Mouse (Mus musculus): ENCODE data around the gene Ubp1.
A peak's percentile ranks its signal among the peaks of the same experiment; 100 is the strongest.

Gene Ubp1

DNA sequence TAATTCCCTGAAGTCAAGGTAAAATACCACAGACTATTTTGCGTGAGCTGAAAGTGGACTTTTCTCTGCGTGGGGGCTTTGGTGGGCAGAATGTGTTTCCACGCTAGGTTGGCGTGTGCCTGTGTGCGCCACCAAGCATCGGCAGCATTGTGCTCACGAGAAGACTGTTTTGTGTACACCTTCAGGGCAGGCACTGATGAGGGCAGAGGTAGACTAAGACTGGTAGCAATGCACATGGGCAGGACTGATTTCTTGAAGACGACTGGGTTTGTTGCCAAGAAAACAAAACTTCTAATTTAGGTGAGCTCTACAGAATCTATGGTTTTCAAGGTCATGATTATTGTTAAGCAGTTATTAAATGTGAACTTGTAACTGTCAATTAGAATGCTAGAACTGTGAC, 38.7 kb downstream of the Ubp1 start:
- DNase-seq: no peak

DNA sequence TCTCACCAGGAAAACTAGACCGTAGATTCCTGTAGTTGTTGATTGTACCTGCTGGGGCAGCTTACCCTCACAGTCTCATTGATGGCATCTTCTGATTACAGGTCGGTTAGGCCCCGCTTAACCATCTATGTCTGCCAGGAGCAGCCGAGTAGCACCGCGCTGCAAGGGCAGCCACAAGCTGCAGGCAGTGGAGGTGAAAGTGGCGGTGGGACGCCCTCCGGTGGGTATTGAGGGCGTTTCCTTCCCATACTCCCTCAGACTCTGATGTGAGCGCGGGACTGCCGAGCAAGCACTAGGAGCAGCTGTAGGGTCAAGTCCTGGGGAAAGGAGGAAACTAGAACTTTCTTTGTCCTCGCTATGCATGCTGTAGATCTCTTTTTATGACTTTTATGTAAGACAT, 39.3 kb downstream of the Ubp1 start:
- DNase-seq: peak; percentile 30 to 48

DNA sequence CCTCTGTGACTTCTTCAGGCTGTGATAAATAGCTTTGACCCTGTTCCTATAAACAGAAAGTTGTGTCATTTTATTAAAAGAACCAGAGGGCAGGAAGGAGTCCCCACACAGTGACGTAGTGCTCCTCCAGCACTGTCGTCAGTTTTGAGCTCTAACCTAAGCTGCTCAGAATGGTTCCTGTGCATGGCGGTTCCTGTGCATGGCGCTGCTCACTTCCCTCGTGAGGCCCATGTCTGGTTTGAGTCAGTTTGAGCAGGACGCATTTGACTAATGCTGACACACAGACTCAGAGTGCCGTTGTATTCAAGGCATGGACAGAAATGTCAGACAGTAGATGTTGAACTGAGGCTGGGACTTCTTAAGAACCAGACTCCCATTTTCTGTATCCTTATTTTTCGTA, 40.9 kb downstream of the Ubp1 start:
- DNase-seq: no peak

DNA sequence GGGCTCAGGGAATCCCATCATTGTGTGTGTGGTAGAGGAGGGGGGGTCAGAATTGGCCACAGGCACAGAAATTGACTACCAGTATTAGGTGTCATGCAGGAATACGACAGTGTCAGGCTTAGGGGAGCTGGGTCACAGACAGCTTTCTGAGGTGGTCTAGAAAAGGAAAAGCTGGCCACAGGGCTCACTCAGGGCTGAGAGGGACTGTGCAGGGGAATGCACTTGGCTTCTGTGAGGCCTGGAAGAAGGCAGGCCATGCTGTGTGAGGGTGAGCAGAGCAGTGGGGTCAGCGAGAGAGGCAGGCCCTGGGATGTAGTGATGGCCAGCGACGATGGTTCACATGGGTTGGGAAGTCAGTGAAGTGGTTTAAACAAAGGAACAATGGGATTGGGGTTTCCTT, 43.1 kb downstream of the Ubp1 start:
- no peak for DNase-seq

DNA sequence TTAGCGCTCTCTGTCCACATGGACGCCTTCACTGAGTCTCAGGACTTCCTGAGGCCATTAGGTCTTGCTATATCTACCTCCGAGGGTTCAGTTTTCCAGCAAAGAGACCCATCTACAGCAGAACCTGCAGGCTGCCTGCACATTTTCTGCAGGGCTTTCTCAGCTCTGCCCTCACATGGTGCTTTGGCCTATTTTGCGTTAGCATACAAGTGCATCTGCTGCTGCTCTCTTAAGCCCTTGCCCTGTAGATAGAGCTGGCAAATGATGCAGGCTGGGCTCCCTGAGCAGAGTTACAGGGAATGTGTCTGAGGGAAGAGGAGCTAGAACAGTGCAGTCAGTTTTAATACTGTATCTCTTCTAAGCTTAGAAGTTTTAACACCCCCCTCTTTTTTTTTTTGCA, 44.2 kb downstream of the Ubp1 start:
- no peak for DNase-seq

DNA sequence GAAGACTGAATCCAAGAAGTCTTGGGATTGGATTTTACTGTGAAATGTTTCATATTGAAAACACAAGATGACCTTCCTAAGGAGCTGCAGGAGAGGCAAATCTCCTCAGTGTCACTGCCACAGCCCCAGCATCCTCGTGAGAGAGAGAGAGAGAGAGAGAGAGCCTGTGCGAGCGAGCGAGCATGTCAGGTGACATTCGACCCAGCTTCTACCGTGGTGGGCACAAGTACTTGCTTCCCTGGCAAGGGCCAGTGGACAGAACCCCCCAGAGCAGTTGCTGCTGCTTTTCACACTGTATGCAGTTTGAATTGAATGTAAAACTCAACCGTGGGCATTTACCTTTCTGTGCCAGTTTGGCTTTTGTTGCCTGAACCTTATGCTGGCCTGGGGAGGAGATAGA, 44.7 kb downstream of the Ubp1 start:
- DNase-seq: no peak

DNA sequence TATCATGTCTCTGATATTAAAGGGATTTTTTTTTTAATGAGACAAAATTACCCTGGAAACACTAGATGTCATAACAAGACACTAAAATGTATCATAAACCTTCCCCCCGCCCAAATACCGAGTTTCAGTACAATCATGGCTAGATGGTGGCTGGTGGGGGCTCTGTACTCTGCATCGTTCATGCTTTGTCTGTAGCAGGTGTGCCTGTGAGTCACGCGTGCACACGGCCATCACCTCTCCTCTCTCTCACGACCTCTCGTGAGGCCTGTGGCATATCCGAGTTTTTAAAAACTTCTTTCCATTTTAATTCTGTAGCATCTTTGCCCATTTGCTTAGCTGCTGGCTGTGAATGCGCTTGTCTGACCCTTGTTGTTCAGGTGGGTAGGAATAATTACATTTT, 45.5 kb downstream of the Ubp1 start:
- no peak for DNase-seq

DNA sequence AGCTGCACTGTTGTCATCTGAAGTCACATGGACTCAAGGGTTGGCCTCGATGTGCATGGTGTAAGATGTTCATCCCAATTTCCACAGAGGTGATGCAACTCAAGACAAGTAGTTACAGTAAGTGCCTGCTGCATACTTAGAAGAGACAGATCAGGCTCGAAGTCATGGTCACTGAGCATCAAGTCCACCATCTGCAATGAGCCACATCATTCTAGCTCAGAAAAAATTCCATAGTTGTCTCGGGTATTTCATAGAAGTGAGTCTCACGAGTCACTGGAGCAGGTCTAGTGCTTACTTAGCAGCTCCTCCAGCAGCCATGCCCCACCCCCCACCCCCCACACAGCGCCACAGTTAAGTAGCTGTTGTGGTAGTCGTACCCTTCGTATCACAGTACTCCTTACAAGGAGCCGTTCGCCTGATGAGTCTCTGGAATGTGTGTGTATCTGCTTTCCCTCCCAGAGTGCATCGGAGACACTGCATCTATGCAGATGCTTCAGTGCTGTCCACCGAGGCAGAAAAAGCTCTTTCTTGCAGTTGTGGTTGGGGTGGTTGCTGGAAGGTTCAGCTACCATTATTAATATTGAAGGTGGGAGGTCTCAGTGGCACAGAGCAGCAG, 46.6 kb downstream of the Ubp1 start:
- DNase-seq: no peak

DNA sequence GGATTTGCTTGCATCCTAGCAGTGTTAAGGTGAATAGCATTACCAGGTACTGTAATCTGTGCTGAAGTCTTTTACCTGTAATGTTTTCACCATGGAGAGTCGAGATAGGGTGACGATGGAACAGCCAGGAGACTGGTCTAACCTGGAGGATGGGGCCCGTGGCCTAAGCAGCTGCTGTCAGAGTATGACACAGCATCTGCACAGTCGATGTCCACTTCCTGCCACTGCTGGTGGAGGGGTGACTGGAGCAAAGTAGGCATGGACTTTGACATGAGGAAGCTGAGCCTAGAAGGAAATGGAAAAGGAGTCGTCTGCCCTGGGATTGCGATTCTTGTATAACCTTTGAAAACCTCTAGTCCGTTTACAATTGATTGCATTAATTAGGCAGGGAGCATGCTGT, 47.9 kb downstream of the Ubp1 start:
- no peak for DNase-seq

DNA sequence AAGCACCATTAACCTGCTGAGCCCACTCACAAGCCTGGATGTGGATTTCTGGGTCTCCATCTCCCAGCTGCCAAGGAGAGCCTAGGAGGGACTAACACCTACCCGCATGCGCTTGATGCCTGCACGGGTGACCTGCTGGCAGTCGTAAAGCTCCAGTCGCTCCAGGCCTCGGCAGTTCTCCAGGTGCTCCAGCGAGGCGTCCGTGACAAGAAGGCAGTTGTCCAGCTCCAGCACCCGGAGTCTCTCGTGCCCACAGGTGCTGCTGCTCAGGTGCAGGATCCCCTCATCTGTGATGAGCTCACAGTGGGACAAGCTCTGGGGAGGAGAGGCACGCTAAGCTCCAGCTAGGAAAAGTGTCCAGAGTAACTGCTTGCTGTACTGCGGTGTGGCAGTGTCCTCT, 48.6 kb downstream of the Ubp1 start:
- DNase-seq: peak; percentile 34 to 59

DNA sequence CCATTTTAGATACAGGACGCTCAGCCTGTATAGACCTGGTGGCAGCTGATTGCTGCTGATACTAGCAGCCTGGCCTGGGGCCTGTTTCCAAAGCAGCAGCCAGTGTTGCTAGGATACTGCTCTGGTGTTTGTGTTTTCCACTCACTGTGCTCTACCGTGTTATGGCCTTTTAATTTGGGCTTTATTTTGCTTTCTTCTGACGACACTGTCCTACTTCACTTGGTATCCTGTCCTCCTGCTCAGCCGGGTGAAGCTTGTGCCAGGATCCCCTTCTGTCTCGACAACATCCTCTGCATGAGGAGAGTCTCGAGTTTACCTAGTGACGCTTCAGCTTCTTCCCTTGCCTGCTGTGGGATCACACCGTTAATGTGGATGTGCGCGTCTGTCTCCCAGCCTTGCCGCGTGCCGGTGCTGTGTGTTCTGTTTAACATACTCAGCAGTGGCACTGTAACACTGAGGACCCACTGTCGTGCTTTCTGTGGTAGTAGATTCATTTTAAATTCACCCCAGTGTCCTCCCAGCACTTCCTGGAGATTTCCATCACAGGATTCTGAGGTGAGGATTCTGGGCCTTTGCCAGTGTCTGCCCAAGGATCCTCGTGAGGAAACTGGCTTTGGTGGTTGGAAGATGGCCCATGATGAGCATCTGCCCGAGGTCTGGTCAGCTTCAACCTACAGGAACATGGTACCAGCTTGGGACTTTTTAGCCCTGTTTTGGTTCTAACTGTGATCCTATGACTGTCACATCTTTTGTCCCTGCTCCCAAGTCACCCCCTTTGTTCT, 50.6 kb downstream of the Ubp1 start:
- peak in 1 of 2 experiments; percentile 26 for DNase-seq

DNA sequence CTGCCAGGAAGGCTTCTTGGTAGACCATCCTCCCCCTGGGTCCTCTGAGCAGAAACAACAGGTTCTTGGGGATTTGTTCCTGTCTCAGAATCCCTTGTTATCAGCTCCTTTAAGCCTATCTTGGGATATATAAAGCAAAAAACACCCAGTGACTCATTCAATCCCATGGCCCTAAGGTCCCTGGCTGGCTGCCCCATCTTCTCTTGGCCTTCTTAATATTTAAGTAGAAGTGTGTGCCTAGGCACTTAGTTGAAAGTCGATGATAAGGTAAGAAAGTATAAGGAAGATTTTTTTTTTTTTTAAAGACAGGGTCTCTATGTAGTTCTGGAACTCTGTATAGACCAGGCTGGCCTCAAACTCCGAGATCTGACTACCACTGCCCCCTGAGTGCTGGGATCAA, 51.7 kb downstream of the Ubp1 start:
- no peak for DNase-seq

DNA sequence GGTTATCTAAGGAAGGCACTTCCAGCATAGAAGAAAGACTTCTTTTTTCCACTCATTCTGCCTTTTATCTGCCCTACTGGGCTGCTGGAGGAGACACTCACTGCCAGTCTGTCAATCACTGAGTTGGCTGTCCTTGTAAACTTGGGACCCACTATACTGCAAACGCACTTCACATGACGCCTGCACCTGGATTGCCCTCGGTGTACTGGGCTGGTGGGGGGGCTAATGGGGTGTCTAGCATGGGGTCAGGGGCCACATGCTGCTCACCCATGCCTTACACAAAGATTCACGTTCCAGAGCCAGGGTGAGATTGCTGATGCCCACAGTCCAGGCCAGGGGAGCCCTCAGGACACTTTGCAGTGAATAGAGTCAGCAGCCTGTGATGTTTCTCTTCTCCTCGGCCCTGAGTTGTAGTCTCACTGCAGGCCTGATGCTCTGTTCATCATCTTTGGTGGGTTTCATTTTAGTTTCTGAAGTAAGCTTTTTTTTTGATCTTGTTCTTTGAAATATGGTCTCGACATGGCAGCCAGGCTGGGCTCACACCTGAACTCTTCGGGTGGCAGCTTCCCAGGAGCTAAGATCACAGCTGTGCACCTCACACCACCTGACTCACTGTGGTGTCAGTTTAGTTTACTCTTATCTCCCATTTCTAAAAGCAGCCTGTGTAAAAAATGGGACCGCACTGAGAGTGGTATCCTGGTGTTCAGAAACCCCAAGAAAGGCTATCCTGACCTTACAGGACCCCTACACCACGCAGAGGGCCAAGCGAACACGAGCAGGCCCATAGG, 52.3 kb downstream of the Ubp1 start:
- no peak for DNase-seq

DNA sequence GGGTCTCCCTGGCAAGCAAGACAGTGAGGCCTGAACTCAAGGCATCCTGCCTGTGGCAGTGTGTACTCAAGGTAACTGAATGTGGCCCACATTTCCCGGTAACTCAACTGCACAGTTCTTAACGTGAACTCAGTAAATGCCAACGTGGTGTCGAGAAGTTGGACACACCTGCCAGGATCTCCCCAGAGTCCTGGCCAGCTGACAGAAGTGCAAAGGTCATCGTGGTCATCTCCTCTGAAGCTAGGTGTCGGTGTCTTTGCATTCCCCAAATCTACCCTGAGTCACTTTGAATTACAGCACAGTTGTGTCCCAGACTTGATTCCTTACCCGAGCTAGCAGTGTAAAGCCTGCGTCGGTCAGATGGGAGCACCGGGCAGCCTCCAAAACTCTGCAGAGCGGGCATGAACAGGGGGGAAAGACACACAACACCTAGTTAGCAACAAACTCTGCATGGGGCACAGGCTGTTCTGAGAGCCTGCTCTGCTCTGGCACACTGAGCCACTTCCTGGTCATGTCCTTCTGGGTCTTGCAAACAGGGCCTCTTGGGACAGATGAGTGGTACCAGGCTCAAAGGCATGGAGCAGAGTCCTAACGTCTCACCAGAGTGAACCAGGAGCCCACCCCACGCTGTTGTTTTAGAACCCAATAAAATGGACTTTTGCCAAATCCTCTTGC, 54.3 kb downstream of the Ubp1 start:
- DNase-seq: peak in 1 of 2 experiments; percentile 41

DNA sequence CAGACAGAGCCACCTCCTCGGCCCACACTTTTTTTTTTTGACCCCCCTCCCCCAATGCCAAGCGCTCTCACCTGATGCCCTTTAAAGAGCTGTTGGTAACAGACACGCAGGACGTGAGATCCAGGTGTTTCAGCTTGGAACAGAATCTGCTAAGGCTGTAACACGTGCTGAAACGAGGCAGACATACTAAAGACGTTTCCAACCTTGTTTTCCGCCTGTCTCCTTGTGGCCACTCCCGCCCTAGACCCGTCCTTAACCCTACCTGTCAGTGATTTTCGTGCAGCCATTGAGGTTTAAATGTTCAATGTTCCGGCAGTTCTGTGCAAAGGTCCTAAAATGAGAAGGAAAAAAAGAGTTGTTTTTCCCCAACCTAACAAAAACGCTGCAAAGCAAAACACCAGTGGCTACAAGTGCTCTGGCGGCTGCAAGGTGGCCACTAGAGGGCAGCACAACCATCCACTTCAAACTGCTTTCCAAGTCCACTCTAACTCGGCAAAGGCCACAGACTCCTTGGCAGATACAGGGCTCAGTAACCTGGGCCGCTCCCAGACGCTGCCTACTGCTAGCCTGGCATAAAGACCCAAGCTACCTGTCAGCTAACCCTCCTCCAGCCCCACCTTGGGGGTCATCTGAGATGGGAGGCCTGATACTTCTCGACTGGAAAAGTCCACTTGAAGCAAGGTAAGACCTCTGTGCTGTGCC, 60.0 kb downstream of the Ubp1 start:
- DNase-seq: peak; percentile 92 to 93

DNA sequence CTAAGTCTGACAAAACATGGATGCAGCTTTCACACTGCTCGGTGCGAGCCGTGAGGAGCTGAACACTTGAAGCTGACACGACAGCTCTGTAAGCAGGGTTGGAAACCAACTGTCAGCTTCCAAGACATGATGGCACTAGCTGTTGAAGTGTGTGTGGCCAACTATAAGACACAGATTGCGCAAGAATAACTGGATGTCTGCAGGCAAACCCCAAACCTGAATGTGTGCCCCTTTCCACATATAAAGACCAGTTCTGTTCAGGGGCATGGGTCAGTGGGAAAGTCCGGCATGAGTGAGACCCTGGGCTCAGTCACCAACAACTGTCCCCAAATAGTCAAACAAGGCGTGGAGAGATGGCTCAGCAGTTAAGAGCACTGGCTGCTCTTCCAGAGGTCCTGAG, 62.1 kb downstream of the Ubp1 start:
- DNase-seq: no peak

DNA sequence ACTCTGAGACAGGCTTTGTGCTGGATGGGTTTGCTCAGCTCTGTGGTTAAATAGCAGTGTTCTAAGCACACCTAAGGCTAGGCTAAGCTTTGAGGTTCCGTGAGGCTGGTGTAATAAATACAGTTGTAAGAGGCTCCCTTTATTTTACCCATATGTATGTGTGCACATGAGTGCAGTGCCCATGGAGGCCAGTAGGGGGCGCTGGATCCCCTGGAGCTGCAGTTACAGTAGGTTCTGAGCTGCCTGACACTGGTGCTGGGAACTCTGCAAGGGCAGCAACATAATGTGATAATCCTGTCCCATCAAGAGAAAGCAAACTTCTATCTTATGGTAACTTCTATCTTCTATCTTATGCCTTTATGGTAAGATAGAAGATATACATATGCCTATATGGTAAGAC, 67.6 kb downstream of the Ubp1 start:
- no peak for DNase-seq

DNA sequence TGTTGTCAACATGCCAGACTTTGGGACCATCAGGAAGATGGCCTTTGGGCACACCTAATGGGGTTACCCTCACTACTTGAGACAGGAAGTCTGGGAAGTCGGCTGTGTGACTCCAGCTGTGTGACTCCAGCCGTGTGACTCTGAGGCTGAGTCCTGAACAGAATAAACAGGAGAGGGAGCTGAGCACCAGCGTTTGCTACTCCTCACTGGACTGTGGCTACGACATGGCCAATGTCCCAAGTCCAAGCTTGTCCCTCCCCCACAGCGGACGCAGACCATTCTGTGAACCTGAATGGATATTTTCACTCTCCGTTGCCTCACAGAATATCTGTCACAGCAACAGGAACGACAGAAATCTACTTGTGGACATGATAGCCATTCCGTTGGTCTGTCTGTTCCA, 76.1 kb downstream of the Ubp1 start:
- DNase-seq: peak; percentile 45 to 65

DNA sequence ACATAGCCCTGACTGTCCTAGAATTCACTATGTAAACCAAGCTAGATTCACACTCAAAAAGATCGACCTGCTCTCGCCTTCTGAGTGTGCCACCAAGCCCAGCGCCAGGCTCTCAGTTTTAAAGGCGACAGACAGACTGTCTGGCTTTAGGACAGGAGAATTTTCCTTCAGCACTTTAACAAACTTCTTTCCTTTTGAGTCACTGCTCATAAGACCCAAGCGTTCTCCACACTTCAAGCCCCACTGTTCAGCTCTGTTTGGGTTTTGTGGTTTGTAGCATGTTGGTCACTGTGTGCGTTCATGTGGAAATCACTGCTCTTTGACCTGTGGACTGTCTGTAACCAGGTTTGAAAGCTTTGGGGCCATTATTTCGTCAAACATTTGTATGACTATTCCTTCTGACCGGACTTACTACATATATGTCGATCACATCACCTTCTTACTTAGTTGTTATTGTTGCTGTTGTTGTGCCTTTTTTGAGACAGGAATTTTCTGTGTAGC, 77.2 kb downstream of the Ubp1 start:
- DNase-seq: peak in 1 of 2 experiments; percentile 10

DNA sequence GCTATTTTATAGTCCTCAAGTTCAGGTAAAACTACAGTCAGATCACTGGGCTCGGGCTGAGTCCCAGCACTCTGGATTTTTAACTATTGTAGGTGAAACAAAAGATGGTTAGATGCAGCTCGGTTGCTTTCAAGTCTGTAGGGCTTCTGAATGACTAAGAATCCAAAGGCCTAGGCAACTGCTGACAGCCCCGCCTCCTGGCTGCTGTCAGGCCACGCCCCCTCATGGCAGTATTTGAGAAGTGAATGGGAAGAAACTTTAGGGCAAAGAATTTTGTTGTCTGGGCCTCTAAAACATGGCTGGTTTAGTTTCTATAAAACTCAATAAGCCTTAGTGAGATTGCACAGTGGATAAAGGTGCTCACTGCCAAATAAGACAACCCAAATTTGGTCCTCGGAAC, 78.8 kb downstream of the Ubp1 start:
- DNase-seq: peak in 1 of 2 experiments; percentile 30

DNA sequence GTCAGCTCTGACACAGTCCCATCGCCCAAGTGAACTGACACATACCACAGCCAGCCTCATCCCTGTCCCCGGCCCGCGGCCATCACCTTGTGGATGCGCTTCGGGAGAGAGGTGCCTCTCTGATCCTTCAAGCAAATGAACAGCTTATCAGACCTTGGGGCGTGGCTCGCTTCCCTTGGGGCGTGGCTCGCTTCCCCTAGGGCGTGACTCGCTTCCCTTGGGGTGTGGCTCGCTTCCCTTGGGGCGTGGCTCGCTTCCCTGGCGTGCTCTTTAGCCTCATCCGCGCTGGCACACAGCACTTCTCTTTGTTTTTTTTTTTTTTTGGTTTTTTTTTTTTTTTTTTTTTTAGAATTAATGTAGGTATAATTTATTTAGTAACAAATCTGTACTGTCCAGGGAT, 80.5 kb downstream of the Ubp1 start:
- no peak for DNase-seq

DNA sequence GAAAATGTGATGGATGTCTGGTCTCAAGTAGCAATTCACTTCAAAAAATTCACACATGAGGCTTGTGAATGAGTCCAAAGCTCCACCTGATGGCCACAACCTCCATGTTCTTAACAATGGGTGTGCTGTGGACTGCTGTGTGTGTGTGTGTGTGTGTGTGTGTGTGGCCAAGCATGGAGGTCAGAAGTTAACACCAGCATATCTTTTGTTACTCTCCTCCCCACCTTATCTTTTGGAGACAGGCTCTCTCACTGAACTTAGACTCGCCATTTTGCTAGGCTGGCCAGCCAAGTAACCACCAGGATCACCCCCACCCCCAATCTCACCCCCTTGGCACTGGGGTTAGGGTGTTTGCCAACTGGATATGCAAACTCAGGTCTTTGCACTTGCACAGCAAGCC, 83.3 kb downstream of the Ubp1 start:
- no peak for DNase-seq

DNA sequence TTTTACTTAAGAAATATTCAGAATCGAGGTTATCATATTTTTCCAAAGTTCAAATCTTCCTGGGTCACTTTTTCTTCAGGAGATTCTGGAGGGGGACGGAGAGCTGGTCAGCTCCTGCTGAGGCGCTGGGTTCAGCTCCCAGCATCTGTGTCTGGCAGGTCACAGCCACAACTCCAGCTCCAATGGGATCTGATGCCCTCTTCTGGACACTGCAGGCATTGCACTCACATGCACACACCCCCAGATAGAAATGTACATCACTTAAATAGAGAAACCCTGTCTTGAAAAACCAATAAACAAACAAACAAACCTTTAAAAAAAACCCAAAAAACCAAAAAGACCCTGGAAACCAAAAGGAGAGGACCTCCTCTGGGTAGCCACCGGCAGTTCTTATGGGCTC, 85.0 kb downstream of the Ubp1 start:
- peak in 1 of 2 experiments; percentile 26 for DNase-seq
